Mouse (Mus musculus): ENCODE data around the gene Cdc5l.

DNA sequence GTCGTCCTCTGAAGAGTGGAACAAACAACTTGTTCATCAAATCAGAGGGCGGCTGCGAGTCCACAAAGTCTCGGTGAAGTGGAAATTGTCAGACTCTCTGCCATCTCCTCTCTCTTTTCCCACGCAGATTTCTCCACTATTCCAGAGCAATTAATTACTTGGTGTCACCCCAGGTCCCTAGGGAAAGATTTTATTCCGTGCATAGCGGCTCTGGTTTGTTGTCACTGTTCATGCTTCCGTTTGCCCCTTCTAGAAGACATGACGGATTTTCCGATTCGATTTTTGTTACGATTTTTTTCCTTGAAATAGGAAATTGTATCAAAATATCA lies 689 bp upstream of the Cdc5l start:
- no peak for TF ChIP-seq MAFK (IDR thresholded peaks at IDR 0.05; ENCODE audit: insufficient read depth, low read depth, low read length)
- TF ChIP-seq HCFC1 (IDR thresholded peaks at IDR 0.05; ENCODE audit: borderline replicate concordance, insufficient read depth, low read length), result no peak
- no peak for TF ChIP-seq ZC3H11A (IDR thresholded peaks at IDR 0.05; ENCODE audit: borderline replicate concordance, low read depth, low read length)
- TF ChIP-seq ZNF384 (IDR thresholded peaks at IDR 0.05; ENCODE audit: low read depth, low read length), result no peak
